Mouse (Mus musculus) cerebellum, adult 2 months (tissue): ENCODE measurements around the gene Nmd3.

Experiments
- CTCF ChIP-seq: fragments of 200-500 bp; IDR thresholded peaks from 2 replicates; pipeline ENCODE4 v1.5.1; 2011; ENCODE audit warnings: low read depth, mild to moderate bottlenecking, control low read depth, low read length, moderate library complexity, borderline replicate concordance; ENCODE audit not compliant: insufficient read depth
- POLR2A ChIP-seq: fragments of 200-500 bp; IDR thresholded peaks from 2 replicates; pipeline ENCODE4 v1.6.1; 2011; ENCODE audit warnings: low read length, control low read depth, borderline replicate concordance; ENCODE audit not compliant: insufficient read depth

- TF ChIP-seq POLR2A (no peak), CTCF (no peak)
These were observed 30.8 kb upstream of the Nmd3 start for GRCm38 (mm10) chr3:69690939-69691338.
